Mouse (Mus musculus): ENCODE measurements at regions not wholly inside any gene's neighbourhood (a gene's known extent, or its start where the extent isn't known, plus 50 kb on each side); places are given as distances from the start of the nearest gene placed in this dataset.

GRCm38 (mm10) chr15:42219496-42219895 lies 2085.3 kb downstream of the 9330182O14Rik start:
- no peak for TF ChIP-seq EP300 (IDR thresholded peaks at IDR 0.05; ENCODE audit: low read depth)
- no peak for TF ChIP-seq CTCF (IDR thresholded peaks at IDR 0.05; ENCODE audit: low read depth)
